Mouse (Mus musculus) embryonic facial prominence, embryonic 14.5 days (tissue): ENCODE measurements around the gene Phykpl. TPM values are rescaled to one million over a fixed set of nuclear protein-coding genes. Genes with fewer than 3 reads are reported as not detected.

Source experiments
- ATAC-seq: fragments of 200-750 bp; cut with Nextera tagmentation; 2 replicates; pipeline ENCODE4 v1.8.0; 2017; ENCODE audit warnings: low read depth, moderate number of reproducible peaks, moderate TSS enrichment
- DNase-seq: peaks from one replicate; pipeline ENCODE4 v3.0.0-alpha.2; 2015; ENCODE audit warnings: low spot score
- H3K27ac ChIP-seq: fragments of 300-500 bp; sonication (generic); replicated peaks from 2 replicates; pipeline ENCODE4 v1.5.1; 2014; ENCODE audit warnings: low read depth, mild to moderate bottlenecking, low read length, moderate library complexity
- H3K27me3 ChIP-seq: fragments of 300-500 bp; sonication (generic); replicated peaks from 2 replicates; pipeline ENCODE4 v1.6.1; 2014; ENCODE audit warnings: low read length; ENCODE audit not compliant: control insufficient read depth, insufficient read depth
- H3K36me3 ChIP-seq: fragments of 300-500 bp; sonication (generic); 2 replicates; pipeline ENCODE4 v1.6.1; 2014; ENCODE audit warnings: low read length, mixed read lengths; ENCODE audit not compliant: control insufficient read depth, insufficient read depth
- H3K4me1 ChIP-seq: fragments of 300-500 bp; sonication (generic); 2 replicates; pipeline ENCODE4 v1.6.1; 2014; ENCODE audit warnings: antibody characterized with exemption, low read length; ENCODE audit not compliant: control insufficient read depth, insufficient read depth
- H3K4me2 ChIP-seq: fragments of 300-500 bp; sonication (generic); 2 replicates; pipeline ENCODE4 v1.6.1; 2014; ENCODE audit warnings: low read depth, mild to moderate bottlenecking, low read length, moderate library complexity, mixed read lengths
- H3K4me3 ChIP-seq: fragments of 300-500 bp; sonication (generic); 2 replicates; pipeline ENCODE4 v1.5.1; 2014; ENCODE audit warnings: low read depth, mild to moderate bottlenecking, low read length
- H3K9ac ChIP-seq: fragments of 300-500 bp; sonication (generic); 2 replicates; pipeline ENCODE4 v1.6.1; 2014; ENCODE audit warnings: low read depth, mild to moderate bottlenecking, low read length, moderate library complexity, mixed read lengths
- H3K9me3 ChIP-seq: fragments of 300-500 bp; sonication (generic); 2 replicates; pipeline ENCODE4 v1.6.1; 2016; ENCODE audit warnings: low read length; ENCODE audit not compliant: control insufficient read depth
- WGBS: fragments of 180-500 bp; shearing (Covaris S2); extraction: QIAGEN DNeasy Blood & Tissue Kit; methylation state at CpG from one replicate; pipeline ENCODE4 v1.1.7; 2014; 5-methylcytosine and 5-hydroxymethylcytosine counted together
- polyA plus RNA-seq: library from polyadenylated mRNA; unstranded; fragments of >200 nt; fragmentation: Nextera tagmentation; extraction: Ambion mirVana; gene quantifications from 2 replicates; pipeline ENCODE4 v1.2.1, GENCODE M21; 2014

Gene Phykpl
- polyA plus RNA-seq, 1 experiment from 2014 or later = 15.2 TPM

DNA sequence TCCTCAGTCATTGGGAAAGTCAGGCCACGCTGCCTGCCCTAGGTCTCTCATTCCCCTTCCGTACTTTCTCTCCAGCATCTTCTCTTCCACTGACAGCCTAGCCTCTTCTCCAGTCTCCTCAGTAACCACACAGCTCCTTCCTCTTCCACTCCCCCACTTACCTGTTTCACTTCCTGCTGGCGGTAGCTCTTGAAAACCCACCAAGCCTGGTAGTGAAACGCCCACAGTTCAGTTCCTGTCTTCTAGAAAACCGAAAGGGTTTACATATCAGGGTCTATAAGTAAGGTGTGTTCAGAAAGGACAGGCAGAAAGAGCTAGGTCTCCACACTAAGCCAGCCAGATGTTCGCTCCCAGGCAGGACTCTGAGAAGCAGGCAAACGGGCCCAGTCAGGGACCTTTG lies 7.0 kb upstream of the Phykpl start:
- Histone ChIP-seq H3K9me3 (no peaks in the 10 kb centered on the region), H3K36me3 (no peaks in the 10 kb centered on the region), H3K4me2 (no peak overlapping the region), H3K4me3 (no peak overlapping the region), H3K27me3 (no peaks in the 10 kb centered on the region), H3K27ac (no peak overlapping the region), H3K4me1 (no peaks in the 10 kb centered on the region), H3K9ac (no peak overlapping the region)
- WGBS = 83% methylated on average over 7 of the region's 7 CpGs
- no peak for DNase-seq
- ATAC-seq = no peak

DNA sequence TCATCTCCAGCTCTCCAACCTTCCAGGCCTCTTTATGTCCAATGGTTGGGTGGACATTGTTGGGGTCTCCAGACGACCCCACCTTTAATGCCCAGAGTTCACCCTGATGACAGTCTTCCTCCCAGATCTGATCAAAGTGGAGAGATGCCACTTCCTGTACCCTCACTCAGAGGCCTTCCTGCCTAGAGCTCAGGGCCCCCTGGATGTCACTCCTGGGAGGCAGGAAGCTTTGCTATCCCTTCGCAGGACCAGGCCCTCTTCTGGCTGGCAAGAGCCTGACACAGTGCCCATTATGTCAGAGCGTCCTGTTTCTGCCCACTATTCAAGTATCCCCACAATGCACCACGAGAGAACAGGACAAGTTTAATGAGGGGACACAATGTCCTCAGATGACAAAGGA lies 5.5 kb upstream of the Phykpl start:
- H3K4me1 ChIP-seq = peaks cover 5% of the 10 kb centered on the region; the same call in 1 of the 2 replicates
- H3K9me3 ChIP-seq = no peaks in the 10 kb centered on the region
- no peak overlapping the region for H3K9ac ChIP-seq
- WGBS = 70% methylated on average over 4 of the region's 4 CpGs
- no peak overlapping the region for H3K4me3 ChIP-seq
- H3K27ac ChIP-seq = no peak overlapping the region
- H3K27me3 ChIP-seq = no peaks in the 10 kb centered on the region
- H3K36me3 ChIP-seq = no peaks in the 10 kb centered on the region
- no peak for ATAC-seq
- DNase-seq = no peak
- no peak overlapping the region for H3K4me2 ChIP-seq

DNA sequence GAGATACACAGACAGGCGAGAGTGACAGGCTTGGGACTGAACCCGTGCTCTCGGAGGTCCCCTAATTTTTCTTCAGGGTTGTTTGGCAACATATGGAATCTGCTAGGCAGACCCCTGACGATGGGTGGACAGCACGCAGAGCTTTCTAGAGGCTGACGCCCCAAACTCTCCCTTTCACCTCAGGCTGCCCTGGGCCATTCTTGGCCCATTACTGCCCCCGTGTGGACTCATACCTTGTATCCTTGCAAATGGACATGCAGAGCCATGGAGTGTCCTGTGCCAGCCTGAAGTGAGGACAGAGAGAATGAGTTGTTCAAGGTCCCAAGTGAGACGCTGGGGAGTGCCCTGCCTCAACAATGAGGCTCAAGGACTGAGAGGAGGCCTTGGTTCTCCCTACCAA lies 1.8 kb upstream of the Phykpl start:
- Histone ChIP-seq H3K9me3 (no peaks in the 10 kb centered on the region), H3K36me3 (peaks cover 15% of the 10 kb centered on the region), H3K9ac (no peak overlapping the region), H3K4me2 (no peak overlapping the region), H3K27ac (no peak overlapping the region), H3K27me3 (no peaks in the 10 kb centered on the region), H3K4me3 (no peak overlapping the region), H3K4me1 (peaks cover 12% of the 10 kb centered on the region)
- 15% methylated on average over 8 of the region's 8 CpGs for WGBS
- no peak for ATAC-seq
- peak; percentile 71 for DNase-seq

DNA sequence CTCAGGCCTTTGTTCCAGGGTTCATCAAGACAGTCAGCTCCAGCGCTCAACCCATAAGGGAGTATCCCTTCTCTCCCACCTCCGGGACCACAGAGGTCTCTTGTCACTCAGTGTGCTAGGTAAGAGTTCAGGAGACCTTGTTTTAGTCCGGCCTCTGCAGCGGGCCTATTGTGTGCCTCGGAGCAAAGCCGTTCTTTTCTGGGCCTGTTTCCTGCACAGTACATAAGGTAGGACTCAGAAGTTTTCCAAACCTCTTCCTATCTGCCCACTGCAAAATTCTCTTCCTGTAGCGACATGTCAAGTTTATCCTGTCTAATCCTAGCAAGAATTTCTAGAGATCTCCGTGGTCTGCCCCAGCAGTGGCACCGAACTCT lies 513 bp upstream of the Phykpl start:
- H3K9me3 ChIP-seq = no peaks in the 10 kb centered on the region
- peaks cover 12% of the 10 kb centered on the region for H3K4me1 ChIP-seq
- peak overlapping the region; percentile 63 for H3K4me3 ChIP-seq
- H3K9ac ChIP-seq = peak overlapping the region; percentile 91
- peak; percentile 0; the same call in 1 of the 2 replicates for ATAC-seq
- peaks cover 29% of the 10 kb centered on the region for H3K36me3 ChIP-seq
- no peaks in the 10 kb centered on the region for H3K27me3 ChIP-seq
- peak overlapping the region; percentile 79 for H3K4me2 ChIP-seq
- 6% methylated on average over 9 of the region's 9 CpGs for WGBS
- H3K27ac ChIP-seq = peak overlapping the region; percentile 90
- DNase-seq = no peak

DNA sequence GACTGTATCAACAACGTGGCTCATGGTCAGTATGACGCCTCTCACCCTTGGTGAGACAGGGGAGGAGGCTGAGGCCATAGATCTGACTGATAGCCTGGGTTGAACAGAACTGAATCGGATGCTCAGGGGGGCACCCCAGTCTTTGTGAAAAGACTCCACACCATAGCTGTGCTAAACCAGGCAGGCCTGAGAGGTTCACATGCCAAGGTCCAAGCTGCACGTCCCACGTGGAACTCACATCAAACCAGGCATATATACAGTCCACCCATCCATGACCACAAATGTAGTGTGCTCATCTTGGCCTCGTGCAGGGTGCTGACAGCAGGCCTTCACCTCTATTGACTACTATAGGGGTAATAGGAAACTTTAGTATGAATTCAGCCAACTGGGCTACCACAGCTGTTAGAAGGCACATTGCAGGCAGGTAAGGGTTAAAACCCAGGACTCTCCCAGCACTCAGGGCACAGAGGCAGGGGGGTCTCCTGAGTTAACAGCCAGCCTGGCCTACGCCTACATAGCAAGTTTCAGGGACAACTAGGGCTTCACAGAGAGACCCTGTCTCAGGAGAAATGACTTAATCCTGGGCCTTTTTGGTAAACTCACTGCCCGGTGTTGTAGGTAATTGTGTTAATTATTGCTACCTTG lies 1.2 kb downstream of the Phykpl start:
- Histone ChIP-seq H3K36me3 (peaks cover 45% of the 10 kb centered on the region), H3K4me3 (peak overlapping the region; percentile 63), H3K4me1 (peaks cover 12% of the 10 kb centered on the region), H3K27ac (peak overlapping the region; percentile 90), H3K9me3 (no peaks in the 10 kb centered on the region), H3K4me2 (peak overlapping the region; percentile 79), H3K27me3 (no peaks in the 10 kb centered on the region), H3K9ac (peak overlapping the region; percentile 91)
- WGBS = 64% methylated on average over 8 of the region's 8 CpGs
- ATAC-seq (no peak), DNase-seq (no peak)

DNA sequence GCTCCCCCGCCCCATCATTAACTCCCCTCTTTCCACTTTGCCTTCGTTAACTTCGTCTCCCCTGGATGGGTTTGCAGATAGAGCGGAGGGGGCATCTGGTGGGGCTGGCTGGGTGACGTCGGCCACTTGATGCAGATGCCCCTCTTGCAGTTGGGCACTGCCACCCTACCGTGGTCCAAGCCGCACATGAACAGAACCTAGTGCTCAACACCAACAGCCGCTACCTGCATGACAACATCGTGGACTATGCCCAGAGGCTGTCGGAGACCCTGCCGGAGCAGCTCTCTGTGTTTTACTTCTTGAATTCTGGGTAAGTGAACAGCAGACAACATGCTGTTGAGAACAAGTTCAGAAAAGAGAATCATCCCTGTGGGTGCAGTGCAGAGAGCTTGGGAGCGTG lies 1.9 kb downstream of the Phykpl start:
- Histone ChIP-seq H3K27me3 (no peaks in the 10 kb centered on the region), H3K9me3 (no peaks in the 10 kb centered on the region), H3K4me3 (no peak overlapping the region), H3K27ac (no peak overlapping the region), H3K36me3 (peaks cover 52% of the 10 kb centered on the region), H3K4me1 (peaks cover 12% of the 10 kb centered on the region), H3K9ac (no peak overlapping the region), H3K4me2 (no peak overlapping the region; the same call in 1 of the 2 replicates)
- no peak for ATAC-seq
- WGBS = 92% methylated on average over 13 of the region's 13 CpGs
- DNase-seq = no peak

DNA sequence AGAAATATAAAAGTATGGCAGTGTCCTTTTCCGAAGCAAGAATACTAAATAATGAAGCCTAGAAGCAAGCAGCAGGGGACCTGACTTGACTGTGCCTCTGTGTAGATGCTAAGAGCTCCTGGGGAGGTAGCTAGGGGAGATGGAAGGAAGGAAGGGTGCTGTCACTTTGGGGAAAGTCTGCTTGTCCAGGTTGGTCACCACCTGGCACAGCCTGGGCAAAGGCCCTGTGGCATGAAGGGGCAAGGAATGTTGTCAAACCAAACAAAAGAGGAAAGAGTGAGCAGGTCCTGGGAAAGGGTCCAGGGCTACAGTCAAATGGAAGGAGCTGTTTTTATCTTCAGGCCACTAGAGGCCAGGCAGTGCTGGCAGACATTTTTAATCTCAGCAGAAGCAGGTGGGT lies 2.5 kb downstream of the Phykpl start:
- peaks cover 58% of the 10 kb centered on the region for H3K36me3 ChIP-seq
- WGBS = 88% methylated on average over 1 of the region's 1 CpGs
- H3K4me3 ChIP-seq = no peak overlapping the region
- no peak overlapping the region for H3K27ac ChIP-seq
- no peaks in the 10 kb centered on the region for H3K27me3 ChIP-seq
- no peak for ATAC-seq
- H3K9ac ChIP-seq = no peak overlapping the region
- no peaks in the 10 kb centered on the region for H3K9me3 ChIP-seq
- no peak for DNase-seq
- H3K4me2 ChIP-seq = no peak overlapping the region
- H3K4me1 ChIP-seq = peaks cover 12% of the 10 kb centered on the region

DNA sequence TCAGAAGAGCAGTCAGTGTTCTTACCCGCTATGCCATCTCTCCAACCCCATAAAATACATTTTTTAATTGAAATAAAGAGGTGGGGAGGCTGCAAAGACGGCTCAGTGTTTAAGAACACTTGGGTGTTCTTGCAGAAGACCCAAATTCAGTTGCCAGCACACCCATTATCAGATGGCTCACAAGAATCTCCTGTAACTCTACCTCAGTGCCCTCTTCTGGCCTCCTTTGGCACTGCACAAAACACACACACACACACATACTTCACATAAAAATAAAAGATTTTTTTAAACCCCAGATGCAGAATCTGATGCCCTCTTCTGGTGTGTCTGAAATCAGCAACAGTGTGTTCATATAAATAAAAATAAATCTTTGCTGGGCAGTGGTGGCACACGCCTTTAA lies 4.3 kb downstream of the Phykpl start:
- DNase-seq = no peak
- Histone ChIP-seq H3K9ac (no peak overlapping the region), H3K27ac (no peak overlapping the region), H3K9me3 (no peaks in the 10 kb centered on the region), H3K4me3 (no peak overlapping the region), H3K4me2 (no peak overlapping the region), H3K27me3 (no peaks in the 10 kb centered on the region), H3K4me1 (peaks cover 9% of the 10 kb centered on the region), H3K36me3 (peaks cover 75% of the 10 kb centered on the region)
- 98% methylated on average over 3 of the region's 3 CpGs for WGBS
- no peak for ATAC-seq

DNA sequence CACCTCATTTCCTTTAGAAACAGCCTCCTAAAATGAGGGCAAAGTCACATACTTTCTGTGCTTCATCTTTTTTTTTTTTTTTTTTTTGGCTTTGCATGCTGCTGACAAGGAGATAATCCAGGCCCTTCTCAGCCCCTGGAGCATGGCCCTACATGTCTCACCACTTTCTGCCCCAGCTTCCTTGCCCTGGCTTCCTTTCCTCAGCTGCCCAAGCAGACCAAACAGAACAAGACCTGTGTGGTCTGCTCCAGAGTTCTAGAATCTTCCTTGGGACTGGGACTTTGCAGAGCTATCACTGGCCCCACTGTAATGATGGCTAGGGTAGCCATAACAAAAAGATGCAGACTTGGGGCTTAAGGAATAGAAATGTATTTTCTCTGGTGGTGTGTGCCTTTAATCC lies 5.4 kb downstream of the Phykpl start:
- no peak overlapping the region for H3K4me3 ChIP-seq
- H3K9ac ChIP-seq = no peak overlapping the region
- no peak overlapping the region for H3K4me2 ChIP-seq
- peaks cover 6% of the 10 kb centered on the region; the same call in 1 of the 2 replicates for H3K4me1 ChIP-seq
- DNase-seq = no peak
- no peak for ATAC-seq
- H3K9me3 ChIP-seq = no peaks in the 10 kb centered on the region
- peaks cover 86% of the 10 kb centered on the region for H3K36me3 ChIP-seq
- H3K27ac ChIP-seq = no peak overlapping the region
- H3K27me3 ChIP-seq = no peaks in the 10 kb centered on the region
